Mouse (Mus musculus): Measurements from ENCODE around the gene Mrpl4. TPM values are rescaled to one million over a fixed set of nuclear protein-coding genes. Genes with fewer than 3 reads are reported as not detected.
A peak's percentile ranks its signal among the peaks of the same experiment; 100 is the strongest.
"Not testable (repeated sequence)": the region's sequence is repeated elsewhere in the genome, so short reads cannot be mapped to it uniquely, and the experiment has no call there.

Mrpl4 gene
- polyA plus RNA-seq, 1 experiment from 2014 or later: 169 TPM

DNA sequence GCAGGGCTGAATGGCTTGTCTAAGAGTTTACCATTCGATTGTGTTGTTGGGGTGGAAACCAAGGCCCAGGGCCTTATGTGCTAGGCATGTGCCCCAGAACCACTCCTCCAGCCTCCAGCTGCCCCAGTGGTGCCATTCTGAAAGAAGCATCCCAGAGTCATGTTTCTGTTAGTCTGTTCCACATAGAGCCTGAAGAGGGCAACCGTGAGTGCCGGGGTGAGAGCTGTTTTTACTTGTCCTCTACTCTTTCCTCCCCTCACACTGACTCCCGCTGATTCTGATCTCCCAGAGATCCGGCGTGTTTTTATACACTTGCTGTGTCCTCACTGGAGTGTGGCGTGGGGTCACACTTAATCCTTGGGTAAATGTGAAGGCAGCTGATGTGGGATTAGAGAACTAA, 5.5 kb downstream of the Mrpl4 start:
- no peak overlapping the region for H3K27ac ChIP-seq (replicated peaks; ENCODE audit: low read depth, low read length)
- H3K9ac ChIP-seq (ENCODE audit: low read length): no peak overlapping the region
- 0 out of 2 replicates have a peak, but pooled peaks cover 3% of the 10 kb centered on the region for H3K4me1 ChIP-seq (ENCODE audit: control insufficient read depth, insufficient read depth, low read length)
- peaks cover 18% of the 10 kb centered on the region for H3K36me3 ChIP-seq (ENCODE audit: control insufficient read depth, insufficient read depth, low read length)
- H3K9me3 ChIP-seq (ENCODE audit: control insufficient read depth, low read length): no peaks in the 10 kb centered on the region
- no peak for ATAC-seq (ENCODE audit: insufficient number of reproducible peaks, low FRiP score, low TSS enrichment, low read depth)
- H3K4me3 ChIP-seq (ENCODE audit: low read depth, low read length): no peak overlapping the region
- H3K27me3 ChIP-seq (ENCODE audit: control insufficient read depth, insufficient read depth, low read length): no peaks in the 10 kb centered on the region
- no peak overlapping the region for H3K4me2 ChIP-seq (ENCODE audit: low read depth, severe bottlenecking)
- WGBS: 86% methylated on average over 7 of the region's 7 CpGs
- DNase-seq (ENCODE audit: low spot score): no peak

- Histone ChIP-seq H3K27me3 (ENCODE audit: control insufficient read depth, insufficient read depth, low read length) (peaks cover 17% of the 10 kb centered on the region), H3K4me3 (ENCODE audit: low read depth, low read length) (no peak overlapping the region), H3K4me2 (ENCODE audit: low read depth, severe bottlenecking) (no peak overlapping the region), H3K4me1 (ENCODE audit: control insufficient read depth, insufficient read depth, low read length) (0 out of 2 replicates have a peak, but pooled peaks cover under 1% of the 10 kb centered on the region), H3K9ac (ENCODE audit: low read length) (no peak overlapping the region), H3K36me3 (ENCODE audit: control insufficient read depth, insufficient read depth, low read length) (peaks cover 15% of the 10 kb centered on the region), H3K9me3 (ENCODE audit: control insufficient read depth, low read length) (no peaks in the 10 kb centered on the region), H3K27ac (replicated peaks; ENCODE audit: low read depth, low read length) (no peak overlapping the region)
- no peak for DNase-seq (ENCODE audit: low spot score)
- no peak for ATAC-seq (ENCODE audit: insufficient number of reproducible peaks, low FRiP score, low TSS enrichment, low read depth)
- 72% methylated on average over 2 of the region's 2 CpGs for WGBS
Measured at GRCm38 (mm10) chr9:21010362-21010761, 7.8 kb downstream of the Mrpl4 start.

GRCm38 (mm10) chr9:21010939-21011541, 8.5 kb downstream of the Mrpl4 start:
- H3K4me1 ChIP-seq (ENCODE audit: control insufficient read depth, insufficient read depth, low read length); H3K9ac ChIP-seq (ENCODE audit: low read length); ATAC-seq (ENCODE audit: insufficient number of reproducible peaks, low FRiP score, low TSS enrichment, low read depth); H3K4me2 ChIP-seq (ENCODE audit: low read depth, severe bottlenecking); H3K27ac ChIP-seq (replicated peaks; ENCODE audit: low read depth, low read length); H3K4me3 ChIP-seq (ENCODE audit: low read depth, low read length); H3K9me3 ChIP-seq (ENCODE audit: control insufficient read depth, low read length); DNase-seq (ENCODE audit: low spot score): not testable (repeated sequence)
- peaks cover 23% of the 10 kb centered on the region for H3K27me3 ChIP-seq (ENCODE audit: control insufficient read depth, insufficient read depth, low read length)
- H3K36me3 ChIP-seq (ENCODE audit: control insufficient read depth, insufficient read depth, low read length): peaks cover 12% of the 10 kb centered on the region; the same call in 1 of the 2 replicates
- 64% methylated on average over 9 of the region's 9 CpGs for WGBS

- peaks cover 8% of the 10 kb centered on the region; the same call in 1 of the 2 replicates for H3K36me3 ChIP-seq (ENCODE audit: control insufficient read depth, insufficient read depth, low read length)
- ATAC-seq (ENCODE audit: insufficient number of reproducible peaks, low FRiP score, low TSS enrichment, low read depth) (no peak), DNase-seq (ENCODE audit: low spot score) (no peak)
- WGBS: 64% methylated on average over 5 of the region's 5 CpGs
- no peak overlapping the region for H3K4me2 ChIP-seq (ENCODE audit: low read depth, severe bottlenecking)
- no peaks in the 10 kb centered on the region for H3K9me3 ChIP-seq (ENCODE audit: control insufficient read depth, low read length)
- no peak overlapping the region for H3K4me3 ChIP-seq (ENCODE audit: low read depth, low read length)
- H3K27me3 ChIP-seq (ENCODE audit: control insufficient read depth, insufficient read depth, low read length): peaks cover 32% of the 10 kb centered on the region
- H3K4me1 ChIP-seq (ENCODE audit: control insufficient read depth, insufficient read depth, low read length): peaks cover 6% of the 10 kb centered on the region; the same call in 1 of the 2 replicates
- H3K27ac ChIP-seq (replicated peaks; ENCODE audit: low read depth, low read length): no peak overlapping the region
- H3K9ac ChIP-seq (ENCODE audit: low read length): no peak overlapping the region
Measured at GRCm38 (mm10) chr9:21011846-21012312, 9.3 kb downstream of the Mrpl4 start.

GRCm38 (mm10) chr9:21012368-21012767, 9.8 kb downstream of the Mrpl4 start:
- Histone ChIP-seq H3K4me3 (ENCODE audit: low read depth, low read length) (no peak overlapping the region), H3K36me3 (ENCODE audit: control insufficient read depth, insufficient read depth, low read length) (peaks cover 6% of the 10 kb centered on the region; the same call in 1 of the 2 replicates), H3K4me2 (ENCODE audit: low read depth, severe bottlenecking) (no peak overlapping the region), H3K27ac (replicated peaks; ENCODE audit: low read depth, low read length) (no peak overlapping the region), H3K9me3 (ENCODE audit: control insufficient read depth, low read length) (no peaks in the 10 kb centered on the region), H3K27me3 (ENCODE audit: control insufficient read depth, insufficient read depth, low read length) (peaks cover 35% of the 10 kb centered on the region), H3K9ac (ENCODE audit: low read length) (no peak overlapping the region), H3K4me1 (ENCODE audit: control insufficient read depth, insufficient read depth, low read length) (peaks cover 6% of the 10 kb centered on the region; the same call in 1 of the 2 replicates)
- WGBS: 62% methylated on average over 1 of the region's 1 CpGs
- DNase-seq (ENCODE audit: low spot score): no peak
- no peak for ATAC-seq (ENCODE audit: insufficient number of reproducible peaks, low FRiP score, low TSS enrichment, low read depth)

DNA sequence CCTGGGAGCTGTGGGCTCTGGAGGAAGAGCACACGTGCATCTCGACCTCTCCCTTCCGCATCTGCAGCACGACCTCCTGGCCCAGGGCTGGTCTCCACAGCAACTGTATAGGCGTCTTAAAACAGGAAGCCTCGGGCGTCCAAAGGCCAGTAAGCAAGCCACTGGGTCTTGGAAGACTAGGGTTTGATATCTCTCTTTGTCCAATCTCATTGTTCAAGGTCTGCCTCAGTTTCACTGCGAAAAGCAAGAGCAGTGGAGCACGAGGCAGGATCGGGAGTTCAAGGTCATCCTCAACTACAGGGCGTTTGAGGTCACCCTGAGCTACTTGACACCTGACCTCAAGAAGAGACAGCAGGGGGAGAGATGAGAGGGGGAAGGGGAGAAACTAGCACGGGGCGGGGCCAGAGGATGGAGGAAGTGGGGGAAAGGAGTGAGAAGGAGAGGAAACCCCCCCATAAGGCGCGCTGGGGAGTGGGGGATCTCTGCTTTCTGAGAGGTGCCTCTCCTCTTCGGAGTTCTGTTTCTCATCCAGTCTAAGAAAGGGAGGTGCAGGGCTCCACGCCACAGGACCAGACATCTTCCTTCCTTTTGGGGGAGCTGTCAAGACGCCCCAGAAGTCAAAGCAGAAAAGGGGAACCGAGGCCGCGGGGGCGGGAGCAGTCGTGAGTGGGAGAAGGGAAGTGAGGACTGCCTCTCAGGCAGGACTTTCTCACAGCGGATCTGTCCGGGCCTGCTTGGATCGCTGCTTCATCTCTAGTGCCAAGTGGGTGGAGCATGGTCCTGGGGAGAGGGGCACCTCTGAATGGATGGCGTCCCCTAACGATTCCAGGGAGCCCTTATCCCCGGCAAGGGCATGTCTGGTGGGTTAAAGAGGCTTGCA, 12.4 kb downstream of the Mrpl4 start:
- H3K9ac ChIP-seq (ENCODE audit: low read length): no peak overlapping the region
- peak overlapping the region; percentile 16; the same call in 1 of the 2 replicates for H3K4me3 ChIP-seq (ENCODE audit: low read depth, low read length)
- H3K9me3 ChIP-seq (ENCODE audit: control insufficient read depth, low read length): no peaks in the 10 kb centered on the region
- 2% methylated on average over 28 of the region's 29 CpGs for WGBS
- DNase-seq (ENCODE audit: low spot score): no peak
- peaks cover 6% of the 10 kb centered on the region; the same call in 1 of the 2 replicates for H3K4me1 ChIP-seq (ENCODE audit: control insufficient read depth, insufficient read depth, low read length)
- ATAC-seq (ENCODE audit: insufficient number of reproducible peaks, low FRiP score, low TSS enrichment, low read depth): no peak
- H3K36me3 ChIP-seq (ENCODE audit: control insufficient read depth, insufficient read depth, low read length): no peaks in the 10 kb centered on the region
- peak overlapping the region; percentile 37; the same call in 1 of the 2 replicates for H3K4me2 ChIP-seq (ENCODE audit: low read depth, severe bottlenecking)
- peaks cover 39% of the 10 kb centered on the region for H3K27me3 ChIP-seq (ENCODE audit: control insufficient read depth, insufficient read depth, low read length)
- no peak overlapping the region for H3K27ac ChIP-seq (replicated peaks; ENCODE audit: low read depth, low read length)

DNA sequence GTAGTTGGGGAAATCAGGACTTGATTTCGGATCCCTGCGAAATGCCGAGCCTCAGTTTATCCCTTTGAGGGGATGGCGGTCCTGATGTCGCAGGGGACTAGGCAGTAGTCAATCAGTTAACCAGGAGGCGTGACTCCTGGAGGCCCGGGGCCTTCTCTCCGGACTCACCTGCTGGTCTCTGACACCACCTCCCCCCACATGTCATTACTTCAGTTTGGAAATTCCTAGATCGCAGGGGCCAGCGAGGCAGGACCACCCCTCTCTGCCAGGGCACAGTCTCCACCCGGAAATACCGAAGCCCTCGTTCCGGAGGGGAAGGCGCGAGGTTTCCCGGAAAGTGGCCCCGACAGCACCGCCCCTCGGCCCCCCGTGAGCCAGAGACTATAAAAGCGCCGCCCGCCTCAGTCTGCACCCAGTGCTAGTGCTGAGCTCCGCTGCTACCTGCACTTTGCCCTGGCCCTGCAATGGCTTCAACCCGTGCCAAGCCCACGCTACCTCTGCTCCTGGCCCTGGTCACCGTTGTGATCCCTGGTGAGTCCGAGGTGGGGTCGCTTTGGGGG, 13.1 kb downstream of the Mrpl4 start, which contains the start of gene Icam1:
Gene Icam1 (plus strand): TSS at position 415 of the 560 bp plus-strand sequence.
- peaks cover 6% of the 10 kb centered on the region; the same call in 1 of the 2 replicates for H3K4me1 ChIP-seq (ENCODE audit: control insufficient read depth, insufficient read depth, low read length)
- no peak within 1 kb of the TSS for H3K27ac ChIP-seq (replicated peaks; ENCODE audit: low read depth, low read length)
- H3K27me3 ChIP-seq (ENCODE audit: control insufficient read depth, insufficient read depth, low read length): peaks cover 39% of the 10 kb centered on the region
- H3K9ac ChIP-seq (ENCODE audit: low read length): no peak within 1 kb of the TSS
- H3K9me3 ChIP-seq (ENCODE audit: control insufficient read depth, low read length): no peaks in the 10 kb centered on the region
- H3K36me3 ChIP-seq (ENCODE audit: control insufficient read depth, insufficient read depth, low read length): no peaks in the 10 kb centered on the region
- peak within 1 kb of the TSS; percentile 37 for H3K4me2 ChIP-seq (ENCODE audit: low read depth, severe bottlenecking)
- ATAC-seq (ENCODE audit: insufficient number of reproducible peaks, low FRiP score, low TSS enrichment, low read depth): no peak
- DNase-seq (ENCODE audit: low spot score): peak; percentile 48
- 1% methylated on average over 30 of the region's 30 CpGs for WGBS
- peak within 1 kb of the TSS; percentile 16; the same call in 1 of the 2 replicates for H3K4me3 ChIP-seq (ENCODE audit: low read depth, low read length)

Measured in limb, embryonic 11.5 days (tissue).